Mouse (Mus musculus) liver, postnatal 0 days (tissue): Measurements from ENCODE around the gene Plppr3.

Experiments
- CTCF ChIP-seq: sonication (generic); IDR thresholded peaks from 2 replicates; pipeline ENCODE4 v1.5.1; 2016; ENCODE audit warnings: antibody characterized with exemption, low read depth
- EP300 ChIP-seq: IDR thresholded peaks from 2 replicates; pipeline ENCODE4 v1.6.1; 2016; ENCODE audit warnings: antibody characterized with exemption, low read depth, mild to moderate bottlenecking

DNA sequence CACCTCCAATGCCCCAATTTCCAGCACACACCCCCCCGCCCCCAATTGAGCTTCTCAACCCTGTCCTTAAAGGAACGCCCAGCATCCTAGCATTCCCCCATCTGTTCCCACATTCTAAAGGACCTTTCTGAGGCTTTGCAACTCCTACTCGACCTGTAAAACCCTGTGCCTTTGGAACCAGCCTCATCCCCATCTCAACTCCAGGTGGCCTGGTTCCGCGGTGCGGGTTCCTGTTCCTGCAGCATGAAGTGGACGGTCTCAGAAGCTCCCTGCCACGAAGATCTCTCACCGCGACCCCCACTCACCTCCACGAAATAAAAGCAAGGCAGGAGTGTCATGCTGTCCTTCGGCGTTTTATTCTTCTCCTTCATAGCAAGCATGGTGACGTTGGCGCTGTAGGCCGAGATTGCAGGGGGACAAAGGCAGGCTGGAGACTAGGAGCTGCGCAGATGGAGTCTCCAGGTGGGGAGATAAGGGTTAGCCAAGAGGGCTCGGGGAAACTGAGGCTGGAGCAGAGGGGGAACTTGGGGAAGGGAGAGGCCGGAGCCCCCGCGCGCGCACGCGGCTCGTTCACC lies 632 bp downstream of the Plppr3 start:
- TF ChIP-seq CTCF (no peak), EP300 (no peak)
